Mouse (Mus musculus): ENCODE data around the gene Mad1l1. TPM values are rescaled to one million over a fixed set of nuclear protein-coding genes. Genes with fewer than 3 reads are reported as not detected.

Gene Mad1l1
- polyA plus RNA-seq, 1 experiment = 51.5 TPM

DNA sequence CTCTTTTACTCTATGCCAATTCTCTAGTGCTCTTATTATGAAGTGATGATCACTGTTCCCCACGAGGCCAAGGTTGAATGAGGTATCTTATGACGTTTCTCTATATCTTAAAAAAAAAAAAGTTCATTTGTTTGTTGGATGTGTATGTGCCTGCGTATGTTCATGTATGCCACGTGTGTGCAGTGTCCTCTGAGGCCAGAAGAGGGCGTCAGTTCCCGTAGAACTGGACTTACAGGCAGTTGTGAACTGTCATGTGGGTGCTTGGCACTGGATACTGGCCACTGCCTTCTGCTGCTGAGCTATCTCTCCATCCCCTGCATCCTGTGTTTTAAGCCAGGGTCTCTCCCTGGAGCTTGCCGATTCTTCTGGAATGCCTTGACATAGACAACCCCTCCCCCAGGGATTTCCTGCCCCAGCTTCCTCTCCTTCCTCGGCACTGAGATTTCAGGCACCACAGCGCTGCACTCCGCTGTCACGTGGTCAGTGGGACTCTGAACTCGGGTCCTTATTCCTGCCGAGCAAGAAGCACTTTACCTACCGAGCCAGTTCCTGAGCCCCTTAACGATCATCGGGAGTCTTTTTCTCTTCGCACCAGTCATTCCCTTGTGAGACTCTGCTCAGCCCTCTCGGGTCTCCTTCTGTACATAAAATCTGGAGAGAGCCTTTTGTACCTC is 336.1 kb downstream of the Mad1l1 start:
- Histone ChIP-seq H3K79me3 (ENCODE audit: low read depth) (no peaks in the 10 kb centered on the region), H3K4me3 (ENCODE audit: insufficient read depth, poor library complexity, severe bottlenecking) (no peak overlapping the region), H3K36me3 (ENCODE audit: control insufficient read depth, insufficient read depth) (no peaks in the 10 kb centered on the region), H3K27me3 (ENCODE audit: control insufficient read depth, insufficient read depth, insufficient read length) (peaks cover 25% of the 10 kb centered on the region), H3ac (ENCODE audit: control insufficient read depth, insufficient read length, low read depth) (no peak overlapping the region), H3K79me2 (ENCODE audit: control insufficient read depth, insufficient read depth) (no peaks in the 10 kb centered on the region)
- TF ChIP-seq USF1 (IDR thresholded peaks at IDR 0.05; ENCODE audit: low read depth) = no peak
- TF ChIP-seq FOSL1 (IDR thresholded peaks at IDR 0.05; ENCODE audit: insufficient read depth, low read length, poor library complexity, severe bottlenecking) = no peak
- TF ChIP-seq MYOD1 (IDR thresholded peaks at IDR 0.05; ENCODE audit: control insufficient read depth, insufficient read length, low read depth) = no peak
- no peak for TF ChIP-seq MAX (IDR thresholded peaks at IDR 0.05)
- TF ChIP-seq MYOG (IDR thresholded peaks at IDR 0.05; ENCODE audit: control insufficient read depth, extremely low read depth, insufficient read length) = no peak
- no peak for TF ChIP-seq CEBPB (IDR thresholded peaks at IDR 0.05; ENCODE audit: low read depth)
- TF ChIP-seq CTCF (IDR thresholded peaks at IDR 0.05; ENCODE audit: control insufficient read depth, insufficient read depth, insufficient read length) = no peak

DNA sequence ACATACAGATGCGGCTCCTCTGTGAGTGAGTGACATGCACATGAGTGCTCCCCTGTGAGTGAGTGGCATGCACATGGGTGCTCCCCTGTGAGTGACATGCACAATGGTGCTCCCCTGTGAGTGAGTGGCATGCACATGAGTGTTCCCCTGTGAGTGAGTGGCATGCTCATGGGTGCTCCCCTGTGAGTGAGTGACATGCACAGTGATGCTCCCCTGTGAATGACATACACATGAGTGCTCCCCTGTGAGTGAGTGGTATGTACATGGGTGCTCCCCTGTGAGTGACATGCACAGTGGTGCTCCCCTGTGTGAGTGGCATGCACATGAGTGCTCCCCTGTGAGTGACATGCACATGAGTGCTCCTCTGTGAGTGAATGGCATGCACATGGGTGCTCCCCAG is 339.4 kb downstream of the Mad1l1 start:
- no peaks in the 10 kb centered on the region for H3K36me3 ChIP-seq (ENCODE audit: control insufficient read depth, insufficient read depth)
- no peaks in the 10 kb centered on the region for H3K79me3 ChIP-seq (ENCODE audit: low read depth)
- no peaks in the 10 kb centered on the region for H3K79me2 ChIP-seq (ENCODE audit: control insufficient read depth, insufficient read depth)
- H3K27me3 ChIP-seq (ENCODE audit: control insufficient read depth, insufficient read depth, insufficient read length) = peaks cover 25% of the 10 kb centered on the region
- H3ac ChIP-seq (ENCODE audit: control insufficient read depth, insufficient read length, low read depth) = no peak overlapping the region
- H3K4me3 ChIP-seq (ENCODE audit: insufficient read depth, poor library complexity, severe bottlenecking) = no peak overlapping the region
- no peak for TF ChIP-seq FOSL1 (IDR thresholded peaks at IDR 0.05; ENCODE audit: insufficient read depth, low read length, poor library complexity, severe bottlenecking)
- no peak for TF ChIP-seq USF1 (IDR thresholded peaks at IDR 0.05; ENCODE audit: low read depth)
- no peak for TF ChIP-seq MYOG (IDR thresholded peaks at IDR 0.05; ENCODE audit: control insufficient read depth, extremely low read depth, insufficient read length)
- TF ChIP-seq MAX (IDR thresholded peaks at IDR 0.05) = no peak
- no peak for TF ChIP-seq CEBPB (IDR thresholded peaks at IDR 0.05; ENCODE audit: low read depth)
- TF ChIP-seq MYOD1 (IDR thresholded peaks at IDR 0.05; ENCODE audit: control insufficient read depth, insufficient read length, low read depth) = no peak
- no peak for TF ChIP-seq CTCF (IDR thresholded peaks at IDR 0.05; ENCODE audit: control insufficient read depth, insufficient read depth, insufficient read length)

DNA sequence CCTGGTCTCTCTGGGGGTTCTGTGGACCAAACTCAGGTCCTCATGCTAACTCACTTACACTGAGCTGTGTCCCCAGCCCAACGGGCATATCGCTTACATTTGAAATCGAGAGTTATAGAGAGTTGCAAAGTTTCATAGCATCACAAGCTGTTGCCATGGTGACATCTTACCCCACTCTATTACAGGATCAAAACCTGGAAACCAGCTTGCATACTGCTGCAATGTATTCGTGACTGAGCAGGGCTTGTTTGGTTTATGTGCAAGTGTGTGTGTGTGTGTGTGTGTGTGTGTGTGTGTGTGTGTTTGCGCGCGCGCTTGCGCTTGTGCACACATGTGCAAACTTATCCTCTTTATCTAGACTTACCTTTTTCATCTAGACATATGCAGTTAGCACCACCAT is 342.0 kb downstream of the Mad1l1 start:
- H3K79me3 ChIP-seq (ENCODE audit: low read depth) = no peaks in the 10 kb centered on the region
- no peaks in the 10 kb centered on the region for H3K79me2 ChIP-seq (ENCODE audit: control insufficient read depth, insufficient read depth)

DNA sequence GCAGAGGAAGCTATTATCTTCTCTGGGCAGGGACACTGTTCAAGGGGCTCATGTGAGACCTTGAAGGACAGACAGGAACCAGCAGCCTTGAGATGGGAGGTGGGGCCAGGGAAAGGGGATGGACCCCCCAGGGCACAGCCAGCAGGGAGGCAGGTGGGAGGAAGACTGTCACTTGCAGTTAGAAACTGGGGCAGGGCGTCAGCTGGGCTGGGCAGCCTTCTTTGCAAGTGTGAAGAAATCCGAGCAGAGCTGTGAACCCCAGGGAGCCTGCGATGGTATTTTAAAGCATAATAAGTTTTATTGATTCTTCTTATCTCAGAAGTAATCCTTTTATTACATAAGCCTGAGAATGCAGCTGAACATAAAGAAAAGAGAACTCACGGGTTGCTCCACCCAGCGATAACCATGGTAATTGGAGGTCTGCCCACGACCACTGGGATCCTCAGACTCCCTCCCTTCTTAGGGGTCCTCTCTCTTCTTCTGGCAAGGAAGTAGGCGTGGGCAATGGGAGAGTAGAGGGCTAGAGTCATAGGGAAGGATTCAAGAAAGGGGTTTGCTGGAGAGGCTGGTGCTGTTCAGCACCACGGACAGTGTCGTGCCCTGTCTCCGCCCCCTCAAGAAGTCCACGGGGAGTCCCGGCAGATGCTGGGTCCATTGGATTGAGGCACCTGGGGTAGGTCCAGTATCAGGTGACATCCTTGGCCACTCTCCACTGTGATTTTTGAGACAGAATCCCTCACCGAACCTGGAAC is 342.7 kb downstream of the Mad1l1 start:
- H3K79me2 ChIP-seq (ENCODE audit: control insufficient read depth, insufficient read depth) = no peaks in the 10 kb centered on the region
- H3K27me3 ChIP-seq (ENCODE audit: control insufficient read depth, insufficient read depth, insufficient read length) = peaks cover 21% of the 10 kb centered on the region
- H3ac ChIP-seq (ENCODE audit: control insufficient read depth, insufficient read length, low read depth) = no peak overlapping the region
- H3K4me3 ChIP-seq (ENCODE audit: insufficient read depth, poor library complexity, severe bottlenecking) = no peak overlapping the region
- H3K79me3 ChIP-seq (ENCODE audit: low read depth) = no peaks in the 10 kb centered on the region
- no peaks in the 10 kb centered on the region for H3K36me3 ChIP-seq (ENCODE audit: control insufficient read depth, insufficient read depth)
- no peak for TF ChIP-seq CEBPB (IDR thresholded peaks at IDR 0.05; ENCODE audit: low read depth)
- no peak for TF ChIP-seq FOSL1 (IDR thresholded peaks at IDR 0.05; ENCODE audit: insufficient read depth, low read length, poor library complexity, severe bottlenecking)
- no peak for TF ChIP-seq MYOG (IDR thresholded peaks at IDR 0.05; ENCODE audit: control insufficient read depth, extremely low read depth, insufficient read length)
- TF ChIP-seq USF1 (IDR thresholded peaks at IDR 0.05; ENCODE audit: low read depth) = no peak

More for the DNA sequence above, 342.0 kb downstream of the Mad1l1 start:
- Histone ChIP-seq H3ac (ENCODE audit: control insufficient read depth, insufficient read length, low read depth) (no peak overlapping the region), H3K36me3 (ENCODE audit: control insufficient read depth, insufficient read depth) (no peaks in the 10 kb centered on the region), H3K4me3 (ENCODE audit: insufficient read depth, poor library complexity, severe bottlenecking) (no peak overlapping the region), H3K27me3 (ENCODE audit: control insufficient read depth, insufficient read depth, insufficient read length) (peaks cover 21% of the 10 kb centered on the region)
- TF ChIP-seq CTCF (IDR thresholded peaks at IDR 0.05; ENCODE audit: control insufficient read depth, insufficient read depth, insufficient read length) (no peak), MYOD1 (IDR thresholded peaks at IDR 0.05; ENCODE audit: control insufficient read depth, insufficient read length, low read depth) (no peak), CEBPB (IDR thresholded peaks at IDR 0.05; ENCODE audit: low read depth) (no peak), FOSL1 (IDR thresholded peaks at IDR 0.05; ENCODE audit: insufficient read depth, low read length, poor library complexity, severe bottlenecking) (no peak), USF1 (IDR thresholded peaks at IDR 0.05; ENCODE audit: low read depth) (no peak), MYOG (IDR thresholded peaks at IDR 0.05; ENCODE audit: control insufficient read depth, extremely low read depth, insufficient read length) (no peak), MAX (IDR thresholded peaks at IDR 0.05) (no peak)

DNA sequence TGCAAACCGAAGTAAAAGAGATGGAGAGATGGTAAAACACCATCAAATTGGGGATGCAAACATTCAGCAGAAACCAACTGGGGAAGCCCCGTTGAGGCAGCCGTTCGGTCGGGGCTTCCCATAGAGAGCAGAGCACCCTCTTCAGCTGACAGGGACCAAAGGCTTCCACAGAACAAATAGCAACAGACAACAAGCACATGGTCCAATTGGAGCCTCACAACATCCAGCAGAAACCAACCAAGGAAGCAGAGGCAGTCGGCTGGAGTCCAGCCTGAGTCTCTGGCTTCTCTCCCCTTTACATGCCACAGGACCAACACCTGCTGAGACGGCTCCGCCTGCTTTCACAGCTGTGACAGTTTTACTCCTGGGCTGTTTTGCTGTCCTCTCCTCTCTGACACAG is 343.9 kb downstream of the Mad1l1 start:
- TF ChIP-seq MYOD1 (IDR thresholded peaks at IDR 0.05; ENCODE audit: control insufficient read depth, insufficient read length, low read depth) = no peak
- no peak for TF ChIP-seq USF1 (IDR thresholded peaks at IDR 0.05; ENCODE audit: low read depth)
- TF ChIP-seq CTCF (IDR thresholded peaks at IDR 0.05; ENCODE audit: control insufficient read depth, insufficient read depth, insufficient read length) = no peak
- TF ChIP-seq MAX (IDR thresholded peaks at IDR 0.05) = no peak
- Histone ChIP-seq H3K36me3 (ENCODE audit: control insufficient read depth, insufficient read depth) (no peaks in the 10 kb centered on the region), H3K79me2 (ENCODE audit: control insufficient read depth, insufficient read depth) (no peaks in the 10 kb centered on the region), H3K79me3 (ENCODE audit: low read depth) (no peaks in the 10 kb centered on the region), H3K4me3 (ENCODE audit: insufficient read depth, poor library complexity, severe bottlenecking) (no peak overlapping the region), H3K27me3 (ENCODE audit: control insufficient read depth, insufficient read depth, insufficient read length) (peaks cover 16% of the 10 kb centered on the region), H3ac (ENCODE audit: control insufficient read depth, insufficient read length, low read depth) (no peak overlapping the region)

All from C2C12 (cell line).